Mouse (Mus musculus) forebrain, embryonic 11.5 days (tissue): ENCODE measurements around the gene Ankub1. TPM values are rescaled to one million over a fixed set of nuclear protein-coding genes. Genes with fewer than 3 reads are reported as not detected.

ENCODE experiments used
- ATAC-seq: fragments of 200-750 bp; cut with Nextera tagmentation; replicated peaks from 2 replicates; pipeline ENCODE4 v1.8.0; 2017; ENCODE audit warnings: moderate TSS enrichment; ENCODE audit not compliant: low FRiP score
- DNase-seq: peaks from one replicate; pipeline ENCODE4 v3.0.0-alpha.2; 2017; ENCODE audit warnings: low spot score
- H3K27ac ChIP-seq: fragments of 300-500 bp; sonication (generic); 2 replicates; pipeline ENCODE4 v1.5.1; 2014; ENCODE audit warnings: low read depth, low read length
- H3K27me3 ChIP-seq: fragments of 300-500 bp; sonication (generic); 2 replicates; pipeline ENCODE4 v1.6.1; 2014; ENCODE audit warnings: mild to moderate bottlenecking, low read length, mixed read lengths; ENCODE audit not compliant: control insufficient read depth, insufficient read depth
- H3K36me3 ChIP-seq: fragments of 300-500 bp; sonication (generic); 2 replicates; pipeline ENCODE4 v1.6.1; 2014; ENCODE audit warnings: mild to moderate bottlenecking, low read length, moderate library complexity, mixed read lengths; ENCODE audit not compliant: control insufficient read depth, insufficient read depth
- H3K4me1 ChIP-seq: fragments of 300-500 bp; sonication (generic); replicated peaks from 2 replicates; pipeline ENCODE4 v1.6.1; 2014; ENCODE audit warnings: low read length, mixed read lengths; ENCODE audit not compliant: control insufficient read depth, insufficient read depth
- H3K4me2 ChIP-seq: fragments of 300-500 bp; sonication (generic); 2 replicates; pipeline ENCODE4 v1.6.1; 2014; ENCODE audit warnings: low read depth, mild to moderate bottlenecking, low read length, moderate library complexity, mixed read lengths; ENCODE audit not compliant: severe bottlenecking
- H3K4me3 ChIP-seq: fragments of 300-500 bp; sonication (generic); 2 replicates; pipeline ENCODE4 v1.5.1; 2014; ENCODE audit warnings: low read depth, low read length
- H3K9ac ChIP-seq: fragments of 300-500 bp; sonication (generic); 2 replicates; pipeline ENCODE4 v1.6.1; 2014; ENCODE audit warnings: low read length
- H3K9me3 ChIP-seq: fragments of 300-500 bp; sonication (generic); 2 replicates; pipeline ENCODE4 v1.6.1; 2016; ENCODE audit warnings: low read length, mixed read lengths; ENCODE audit not compliant: control insufficient read depth
- whole genome bisulfite sequencing: fragments of 180-500 bp; shearing (Covaris S2); extraction: QIAGEN DNeasy Blood & Tissue Kit; methylation state at CpG from one replicate; pipeline ENCODE4 v1.1.7; 2014; 5-methylcytosine and 5-hydroxymethylcytosine counted together
- polyA plus RNA-seq: library from polyadenylated mRNA; unstranded; fragments of >200 nt; fragmentation: Nextera tagmentation; extraction: Ambion mirVana; gene quantifications from 2 replicates; pipeline ENCODE4 v1.2.1, GENCODE M21; 2014

Gene Ankub1
- polyA plus RNA-seq, result not detected in 2 replicates

GRCm38 (mm10) chr3:57692719-57693118 is at the start of gene Ankub1:
Gene Ankub1 (minus strand): TSS chr3:57692799.
- no peak for ATAC-seq
- Histone ChIP-seq H3K9me3 (no peaks in the 10 kb centered on the region), H3K27me3 (no peaks in the 10 kb centered on the region), H3K9ac (no peak within 1 kb of the TSS), H3K4me1 (no peaks in the 10 kb centered on the region), H3K4me3 (no peak within 1 kb of the TSS), H3K4me2 (no peak within 1 kb of the TSS), H3K36me3 (no peaks in the 10 kb centered on the region), H3K27ac (no peak within 1 kb of the TSS)
- 76% methylated on average over 2 of the region's 2 CpGs for WGBS
- no peak for DNase-seq

GRCm38 (mm10) chr3:57739830-57740229 is 47.2 kb upstream of the Ankub1 start:
- no peaks in the 10 kb centered on the region for H3K36me3 ChIP-seq
- no peak overlapping the region for H3K27ac ChIP-seq
- no peak for ATAC-seq
- 98% methylated on average over 1 of the region's 1 CpGs for WGBS
- H3K4me2 ChIP-seq, result no peak overlapping the region
- peaks cover 3% of the 10 kb centered on the region; the same call in 1 of the 2 replicates for H3K4me1 ChIP-seq
- no peak for DNase-seq
- no peaks in the 10 kb centered on the region for H3K27me3 ChIP-seq
- H3K9me3 ChIP-seq, result no peaks in the 10 kb centered on the region
- no peak overlapping the region for H3K9ac ChIP-seq
- H3K4me3 ChIP-seq, result no peak overlapping the region

DNA sequence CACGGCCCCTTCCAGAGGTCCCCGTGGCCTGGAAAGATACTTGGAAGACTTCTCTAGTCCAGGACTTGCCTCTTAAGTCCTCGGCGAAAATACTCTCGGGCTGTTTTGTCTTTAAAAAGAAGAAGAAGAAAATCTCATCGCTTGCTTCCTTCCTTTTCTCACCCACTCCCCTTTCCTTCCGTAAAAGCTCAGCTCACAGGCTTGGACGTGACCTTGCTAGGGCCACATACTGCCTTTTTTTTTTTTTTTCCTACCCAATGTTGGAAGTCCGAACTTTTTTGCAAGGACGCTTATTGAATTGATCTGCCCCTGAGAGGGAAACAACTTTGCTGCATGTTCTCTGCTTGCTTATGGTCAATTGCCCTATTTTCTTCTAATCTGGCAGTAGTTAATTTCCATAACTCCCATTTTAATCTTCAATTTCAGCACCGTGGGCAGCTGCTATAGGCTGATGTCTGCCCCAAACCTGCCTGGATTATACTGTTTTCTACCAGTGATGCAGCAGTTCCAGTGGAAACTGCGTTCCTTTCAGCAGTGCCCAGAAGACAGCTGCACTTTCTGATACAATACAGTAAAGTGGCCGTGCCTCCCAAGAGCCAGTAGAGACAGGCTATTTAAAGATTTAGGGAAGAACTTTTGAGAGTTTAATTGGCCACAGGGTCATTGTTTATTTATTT is 44.0 kb upstream of the Ankub1 start:
- ATAC-seq (no peak), DNase-seq (no peak)
- 2% methylated on average over 13 of the region's 13 CpGs for WGBS
- peaks cover 3% of the 10 kb centered on the region; the same call in 1 of the 2 replicates for H3K4me1 ChIP-seq
- no peaks in the 10 kb centered on the region for H3K36me3 ChIP-seq
- H3K9ac ChIP-seq, result peak overlapping the region; percentile 77
- H3K27ac ChIP-seq, result peak overlapping the region; percentile 62
- H3K4me2 ChIP-seq, result peak overlapping the region; percentile 78
- H3K4me3 ChIP-seq, result peak overlapping the region; percentile 74
- no peaks in the 10 kb centered on the region for H3K27me3 ChIP-seq
- H3K9me3 ChIP-seq, result no peaks in the 10 kb centered on the region

- no peaks in the 10 kb centered on the region for H3K36me3 ChIP-seq
- H3K9me3 ChIP-seq, result no peaks in the 10 kb centered on the region
- under 1% methylated on average over 59 of the region's 59 CpGs for WGBS
- H3K27me3 ChIP-seq, result no peaks in the 10 kb centered on the region
- peak within 1 kb of the TSS; percentile 78 for H3K4me2 ChIP-seq
- H3K4me1 ChIP-seq, result peaks cover 3% of the 10 kb centered on the region; the same call in 1 of the 2 replicates
- H3K4me3 ChIP-seq, result peak within 1 kb of the TSS; percentile 74
- H3K9ac ChIP-seq, result peak within 1 kb of the TSS; percentile 77
- DNase-seq (peak; percentile 96), ATAC-seq (peak; percentile 100)
- peak within 1 kb of the TSS; percentile 87 for H3K27ac ChIP-seq
Measured at GRCm38 (mm10) chr3:57735511-57736370, 43.1 kb upstream of the Ankub1 start, which contains the start of gene Rnf13. Gene Rnf13 (plus strand): TSS chr3:57736062.

- H3K9ac ChIP-seq, result no peak overlapping the region
- H3K4me2 ChIP-seq, result no peak overlapping the region
- H3K4me3 ChIP-seq, result no peak overlapping the region
- H3K9me3 ChIP-seq, result no peaks in the 10 kb centered on the region
- no peak for ATAC-seq
- DNase-seq, result no peak
- H3K27ac ChIP-seq, result no peak overlapping the region
- peaks cover 3% of the 10 kb centered on the region; the same call in 1 of the 2 replicates for H3K4me1 ChIP-seq
- H3K27me3 ChIP-seq, result no peaks in the 10 kb centered on the region
- WGBS, result 92% methylated on average over 5 of the region's 5 CpGs
- no peaks in the 10 kb centered on the region for H3K36me3 ChIP-seq
Measured at GRCm38 (mm10) chr3:57732206-57732915, 39.8 kb upstream of the Ankub1 start.

DNA sequence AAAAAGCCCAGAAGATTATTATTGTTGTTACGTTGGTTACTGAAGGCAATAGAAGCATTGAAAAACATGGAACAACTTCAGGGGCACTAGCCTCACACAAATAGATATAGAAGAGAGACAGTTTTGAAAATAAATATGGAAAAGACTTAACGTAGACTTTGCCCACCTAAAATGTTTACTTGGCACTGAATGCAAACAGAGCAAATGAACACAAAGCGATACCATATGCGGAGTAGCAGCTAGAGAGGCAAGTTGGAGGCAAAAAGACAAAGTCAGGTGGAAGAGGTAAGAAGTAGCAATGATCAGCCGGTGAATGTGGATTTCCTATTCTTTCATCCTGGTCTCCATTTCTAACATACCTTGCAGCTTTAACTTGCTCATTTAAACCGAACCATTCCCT is 21.6 kb upstream of the Ankub1 start:
- Histone ChIP-seq H3K9me3 (no peaks in the 10 kb centered on the region), H3K9ac (no peak overlapping the region), H3K4me3 (no peak overlapping the region), H3K27ac (no peak overlapping the region), H3K4me1 (no peaks in the 10 kb centered on the region), H3K4me2 (no peak overlapping the region), H3K27me3 (no peaks in the 10 kb centered on the region), H3K36me3 (no peaks in the 10 kb centered on the region)
- no peak for ATAC-seq
- WGBS, result 88% methylated on average over 6 of the region's 6 CpGs
- DNase-seq, result no peak

- H3K4me1 ChIP-seq, result no peaks in the 10 kb centered on the region
- no peaks in the 10 kb centered on the region for H3K27me3 ChIP-seq
- H3K36me3 ChIP-seq, result no peaks in the 10 kb centered on the region
- ATAC-seq (no peak), DNase-seq (no peak)
- H3K4me2 ChIP-seq, result no peak overlapping the region
- H3K9me3 ChIP-seq, result no peaks in the 10 kb centered on the region
- H3K9ac ChIP-seq, result no peak overlapping the region
- 95% methylated on average over 9 of the region's 9 CpGs for WGBS
- H3K4me3 ChIP-seq, result no peak overlapping the region
- H3K27ac ChIP-seq, result no peak overlapping the region
Measured at GRCm38 (mm10) chr3:57696779-57697178, 4.2 kb upstream of the Ankub1 start.

DNA sequence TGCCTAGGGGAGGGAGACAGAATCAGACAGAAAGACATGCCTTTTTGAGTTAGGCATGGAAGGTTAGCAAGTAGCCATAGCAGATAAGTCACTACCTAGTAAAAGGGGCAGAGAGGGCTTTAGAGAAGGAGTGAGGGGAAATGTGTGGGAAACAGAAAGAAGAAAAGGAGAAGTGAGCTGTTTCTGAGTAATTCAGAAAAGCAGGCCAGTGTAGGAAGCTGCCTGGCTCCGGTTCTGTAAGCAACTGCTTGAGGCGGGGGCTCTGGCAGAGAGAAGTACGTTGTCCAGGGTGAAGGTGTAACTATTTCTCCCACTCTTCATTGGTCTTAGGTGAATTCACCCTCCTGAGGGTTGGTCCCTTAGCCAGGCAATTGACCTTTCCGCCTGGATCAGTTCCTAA is 3.6 kb upstream of the Ankub1 start:
- Histone ChIP-seq H3K4me1 (no peaks in the 10 kb centered on the region), H3K4me2 (no peak overlapping the region), H3K9ac (no peak overlapping the region), H3K9me3 (no peaks in the 10 kb centered on the region), H3K27me3 (no peaks in the 10 kb centered on the region), H3K4me3 (no peak overlapping the region), H3K27ac (no peak overlapping the region), H3K36me3 (no peaks in the 10 kb centered on the region)
- ATAC-seq (no peak), DNase-seq (no peak)
- WGBS, result 95% methylated on average over 4 of the region's 4 CpGs
